In the genomic region with DNA sequence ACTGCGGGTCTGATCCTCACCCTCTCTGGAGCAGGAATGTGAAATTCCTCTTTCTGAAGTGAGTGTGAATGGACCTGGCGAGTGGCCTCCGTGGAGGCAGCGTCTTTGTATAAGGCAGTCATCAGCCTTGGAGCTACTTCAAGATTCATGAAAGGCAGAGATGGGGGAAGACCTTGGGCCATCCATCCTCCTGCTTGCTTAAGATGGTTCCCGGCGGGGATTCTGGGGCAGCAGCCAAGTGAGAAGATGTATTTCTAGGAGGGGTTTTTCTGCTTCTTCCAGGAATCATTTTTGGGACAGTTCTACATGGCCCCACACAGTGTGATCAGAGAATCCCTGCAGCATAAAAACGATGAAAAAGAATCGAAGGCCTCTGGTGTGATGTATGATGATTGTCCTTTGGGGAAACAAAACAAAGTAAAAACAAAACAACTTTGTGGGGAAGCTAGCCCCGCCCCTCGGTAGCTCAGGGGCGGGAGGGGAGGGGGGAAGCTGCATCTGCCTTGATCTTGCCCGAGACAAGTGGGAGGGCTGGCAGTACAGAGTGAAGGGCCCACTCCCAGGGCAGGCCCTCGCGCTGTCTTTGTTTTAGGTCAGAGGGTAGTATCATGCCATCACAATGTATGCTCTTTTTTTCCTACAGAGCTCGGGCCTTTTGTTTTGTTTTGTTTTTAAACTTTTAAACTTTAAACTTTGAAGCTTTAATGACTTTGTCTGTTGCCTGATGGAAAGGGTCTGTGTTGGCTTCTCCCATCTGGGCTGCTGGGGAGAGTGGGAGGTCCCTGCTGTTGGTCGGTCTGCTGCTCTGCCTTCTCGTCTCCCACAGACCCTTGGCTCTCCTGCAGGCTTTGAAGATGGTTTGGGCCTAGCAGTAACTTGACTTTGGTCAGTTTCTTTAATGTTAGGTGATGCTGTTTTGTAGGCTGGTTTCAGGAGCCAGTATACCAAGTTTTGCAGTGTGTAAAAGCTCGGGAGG, we compare ENCODE assay signal across 8 mouse cellular contexts.
DNase-seq lines count a peak whose midpoint lies in the region; ATAC-seq lines count a peak whose summit lies in the region.

No protein-coding gene starts in this region.

- H3K9me3 ChIP-seq in kidney, embryonic 16.5 days (ENCODE audit: low read length): no peaks in the 10 kb centered on the region
- H3K9me3 ChIP-seq in embryonic facial prominence, embryonic 11.5 days (replicated peaks; ENCODE audit: control insufficient read depth, low read length): no peaks in the 10 kb centered on the region
- no peaks in the 10 kb centered on the region for H3K9me3 ChIP-seq in heart, embryonic 12.5 days (replicated peaks)
- no peaks in the 10 kb centered on the region for H3K9me3 ChIP-seq in limb, embryonic 15.5 days
- no peaks in the 10 kb centered on the region for H3K9me3 ChIP-seq in neural tube, embryonic 15.5 days (replicated peaks)

- WGBS in kidney, embryonic 16.5 days: 19% methylated on average over 18 of the region's 18 CpGs
- WGBS in embryonic facial prominence, embryonic 11.5 days: 18% methylated on average over 18 of the region's 18 CpGs
- WGBS in heart, embryonic 12.5 days: 22% methylated on average over 18 of the region's 18 CpGs
- WGBS in limb, embryonic 15.5 days: 29% methylated on average over 18 of the region's 18 CpGs
- WGBS in neural tube, embryonic 15.5 days: 11% methylated on average over 18 of the region's 18 CpGs

- no peaks in the 10 kb centered on the region for H3K36me3 ChIP-seq in kidney, embryonic 16.5 days (ENCODE audit: insufficient read depth, low read length)
- H3K36me3 ChIP-seq in embryonic facial prominence, embryonic 11.5 days (replicated peaks; ENCODE audit: control insufficient read depth, insufficient read depth, low read depth, low read length): no peaks in the 10 kb centered on the region
- H3K36me3 ChIP-seq in heart, embryonic 12.5 days: no peaks in the 10 kb centered on the region
- no peaks in the 10 kb centered on the region for H3K36me3 ChIP-seq in limb, embryonic 15.5 days
- H3K36me3 ChIP-seq in neural tube, embryonic 15.5 days: no peaks in the 10 kb centered on the region

- peaks cover 14% of the 10 kb centered on the region; the same call in 1 of the 2 replicates for H3K4me1 ChIP-seq in kidney, embryonic 16.5 days (ENCODE audit: insufficient read depth, low read length)
- H3K4me1 ChIP-seq in embryonic facial prominence, embryonic 11.5 days (ENCODE audit: control insufficient read depth, insufficient read depth, low read length): no peaks in the 10 kb centered on the region; the same call in 1 of the 2 replicates
- peaks cover 38% of the 10 kb centered on the region for H3K4me1 ChIP-seq in heart, embryonic 12.5 days (replicated peaks)
- H3K4me1 ChIP-seq in limb, embryonic 15.5 days: peaks cover 11% of the 10 kb centered on the region
- H3K4me1 ChIP-seq in neural tube, embryonic 15.5 days: peaks cover 15% of the 10 kb centered on the region

- no peak overlapping the region for H3K9ac ChIP-seq in kidney, embryonic 16.5 days (replicated peaks; ENCODE audit: low read length)
- H3K9ac ChIP-seq in embryonic facial prominence, embryonic 11.5 days (replicated peaks; ENCODE audit: low read length): no peak overlapping the region
- no peak overlapping the region for H3K9ac ChIP-seq in heart, embryonic 12.5 days
- H3K9ac ChIP-seq in limb, embryonic 15.5 days: no peak overlapping the region
- H3K9ac ChIP-seq in neural tube, embryonic 15.5 days (replicated peaks): no peak overlapping the region

- H3K4me2 ChIP-seq in kidney, embryonic 16.5 days (replicated peaks; ENCODE audit: low read depth, low read length): no peak overlapping the region
- H3K4me2 ChIP-seq in embryonic facial prominence, embryonic 11.5 days (ENCODE audit: low read depth, low read length): no peak overlapping the region
- peak overlapping the region; percentile 35 for H3K4me2 ChIP-seq in heart, embryonic 12.5 days
- H3K4me2 ChIP-seq in limb, embryonic 15.5 days: no peak overlapping the region
- 0 out of 2 replicates have a peak overlapping the region, but pooled peaks have one; percentile 19 for H3K4me2 ChIP-seq in neural tube, embryonic 15.5 days

- H3K27ac ChIP-seq in kidney, embryonic 16.5 days (ENCODE audit: low read length): peak overlapping the region; percentile 72
- H3K27ac ChIP-seq in embryonic facial prominence, embryonic 11.5 days (replicated peaks; ENCODE audit: low read depth, low read length): no peak overlapping the region
- 0 out of 2 replicates have a peak overlapping the region, but pooled peaks have one; percentile 54 for H3K27ac ChIP-seq in heart, embryonic 12.5 days (ENCODE audit: poor library complexity, severe bottlenecking)
- H3K27ac ChIP-seq in limb, embryonic 15.5 days: no peak overlapping the region
- H3K27ac ChIP-seq in neural tube, embryonic 15.5 days (replicated peaks): peak overlapping the region; percentile 60

- no peak overlapping the region for H3K4me3 ChIP-seq in kidney, embryonic 16.5 days (ENCODE audit: low read length)
- H3K4me3 ChIP-seq in embryonic facial prominence, embryonic 11.5 days (ENCODE audit: low read depth, low read length): no peak overlapping the region
- no peak overlapping the region for H3K4me3 ChIP-seq in heart, embryonic 12.5 days
- H3K4me3 ChIP-seq in limb, embryonic 15.5 days: no peak overlapping the region
- no peak overlapping the region for H3K4me3 ChIP-seq in neural tube, embryonic 15.5 days (replicated peaks)

- H3K27me3 ChIP-seq in kidney, embryonic 16.5 days (ENCODE audit: insufficient read depth, low read length): no peaks in the 10 kb centered on the region
- no peaks in the 10 kb centered on the region for H3K27me3 ChIP-seq in embryonic facial prominence, embryonic 11.5 days (ENCODE audit: control insufficient read depth, insufficient read depth, low read length)
- H3K27me3 ChIP-seq in heart, embryonic 12.5 days (replicated peaks): no peaks in the 10 kb centered on the region
- peaks cover 9% of the 10 kb centered on the region; the same call in 1 of the 2 replicates for H3K27me3 ChIP-seq in limb, embryonic 15.5 days
- H3K27me3 ChIP-seq in neural tube, embryonic 15.5 days (replicated peaks): no peaks in the 10 kb centered on the region

- ATAC-seq in kidney, embryonic 16.5 days (ENCODE audit: low FRiP score, low TSS enrichment): peak; percentile 94
- peak; percentile 67; the same call in 1 of the 2 replicates for ATAC-seq in embryonic facial prominence, embryonic 11.5 days (replicated peaks; ENCODE audit: insufficient number of reproducible peaks, low FRiP score, low TSS enrichment, low read depth)
- ATAC-seq in heart, embryonic 12.5 days (ENCODE audit: insufficient number of reproducible peaks, low FRiP score): no peak
- ATAC-seq in limb, embryonic 15.5 days (ENCODE audit: insufficient number of reproducible peaks, low FRiP score, low TSS enrichment, low read depth): peak; percentile 55; the same call in 1 of the 2 replicates
- ATAC-seq in neural tube, embryonic 15.5 days (ENCODE audit: low FRiP score): peak; percentile 85
- no peak for ATAC-seq in cerebellum, adult (ENCODE audit: insufficient number of reproducible peaks, low FRiP score, low TSS enrichment)

- no peak for DNase-seq in kidney, adult 8-10 months
- peak; percentile 36 for DNase-seq in embryonic facial prominence, embryonic 11.5 days (ENCODE audit: low spot score)
- DNase-seq in c-Kit-positive CD71-positive TER-119-positive erythroid progenitor cells, embryonic 14.5 days (ENCODE audit: low spot score): no peak

Comparison
In these comparisons a context has a peak if more than half of its experiments do, and no peak if none do; other contexts are left out.
1. ATAC-seq: peak in kidney, embryonic 16.5 days (single experiment), embryonic facial prominence, embryonic 11.5 days (single experiment), limb, embryonic 15.5 days (single experiment) and neural tube, embryonic 15.5 days (single experiment); none in heart, embryonic 12.5 days (single experiment) and cerebellum, adult (single experiment).
2. H3K27ac ChIP-seq: peak in kidney, embryonic 16.5 days (single experiment), heart, embryonic 12.5 days (single experiment) and neural tube, embryonic 15.5 days (single experiment); none in embryonic facial prominence, embryonic 11.5 days (single experiment) and limb, embryonic 15.5 days (single experiment).
3. H3K4me2 ChIP-seq: peak in heart, embryonic 12.5 days (single experiment) and neural tube, embryonic 15.5 days (single experiment); none in kidney, embryonic 16.5 days (single experiment), embryonic facial prominence, embryonic 11.5 days (single experiment) and limb, embryonic 15.5 days (single experiment).